Mouse (Mus musculus): ENCODE data around the gene 4931428L18Rik. TPM values are rescaled to one million over a fixed set of nuclear protein-coding genes. Genes with fewer than 3 reads are reported as not detected.

4931428L18Rik gene
- total RNA-seq, 4 experiments from 2014 or later = not detected

DNA sequence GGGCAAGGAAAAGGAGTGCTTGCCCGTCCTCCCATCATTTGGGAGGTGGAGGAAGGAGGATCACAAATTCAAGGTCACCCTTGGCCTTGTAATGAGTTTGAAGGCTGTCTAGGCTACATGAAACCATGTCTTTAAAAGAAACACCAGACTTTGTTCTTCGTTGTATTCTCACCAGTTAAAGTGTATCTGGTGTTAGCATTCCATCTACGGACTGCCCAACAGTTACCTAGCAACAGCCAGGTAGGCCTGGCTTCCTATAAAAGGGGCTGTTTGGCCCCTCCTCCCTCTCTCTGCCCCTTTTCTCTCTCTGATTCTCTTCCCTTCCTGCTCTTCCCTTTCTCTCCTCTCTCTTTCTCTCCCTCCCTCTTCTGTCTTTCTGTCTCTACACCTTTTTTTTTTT lies 71.9 kb downstream of the 4931428L18Rik start:
- no peak for DNase-seq

DNA sequence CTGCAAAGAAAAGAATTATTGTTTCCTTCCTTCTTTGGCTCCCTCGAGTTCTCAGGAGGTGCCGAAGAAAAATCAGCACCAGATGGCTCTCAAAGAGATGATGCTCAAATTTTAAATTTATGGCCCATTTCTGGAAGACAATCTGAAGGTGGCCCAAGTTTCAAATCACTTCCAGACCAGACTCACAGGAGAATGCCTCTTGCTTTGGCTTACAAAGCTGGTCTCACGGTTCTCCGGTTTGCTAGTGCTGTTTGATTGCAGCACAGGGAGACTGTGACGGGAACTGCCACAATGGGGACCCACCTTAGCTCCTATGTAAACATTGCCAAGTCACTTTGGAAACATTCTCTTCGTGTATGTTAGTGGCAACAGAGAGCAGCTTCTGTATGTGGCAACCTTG lies 72.8 kb downstream of the 4931428L18Rik start:
- no peak for DNase-seq

DNA sequence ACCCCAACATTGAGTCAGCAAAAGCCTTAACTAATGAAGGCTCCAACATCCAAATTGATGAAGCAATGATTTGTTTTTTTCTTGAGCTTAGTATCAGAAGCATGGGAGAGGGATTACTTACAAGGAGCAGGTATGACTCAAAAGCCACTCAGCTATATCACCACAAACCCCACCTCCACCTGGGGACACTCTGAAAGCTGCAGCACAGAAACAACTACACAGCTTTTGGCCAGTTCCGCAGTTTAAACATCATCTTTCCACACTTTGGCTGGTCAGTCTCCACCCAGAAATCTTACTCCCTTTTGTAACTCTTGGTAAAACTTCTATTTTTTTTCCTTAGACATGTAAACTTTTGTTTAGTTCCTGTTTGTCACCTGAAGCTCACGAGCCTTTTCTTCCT lies 78.9 kb downstream of the 4931428L18Rik start:
- DNase-seq = no peak

DNA sequence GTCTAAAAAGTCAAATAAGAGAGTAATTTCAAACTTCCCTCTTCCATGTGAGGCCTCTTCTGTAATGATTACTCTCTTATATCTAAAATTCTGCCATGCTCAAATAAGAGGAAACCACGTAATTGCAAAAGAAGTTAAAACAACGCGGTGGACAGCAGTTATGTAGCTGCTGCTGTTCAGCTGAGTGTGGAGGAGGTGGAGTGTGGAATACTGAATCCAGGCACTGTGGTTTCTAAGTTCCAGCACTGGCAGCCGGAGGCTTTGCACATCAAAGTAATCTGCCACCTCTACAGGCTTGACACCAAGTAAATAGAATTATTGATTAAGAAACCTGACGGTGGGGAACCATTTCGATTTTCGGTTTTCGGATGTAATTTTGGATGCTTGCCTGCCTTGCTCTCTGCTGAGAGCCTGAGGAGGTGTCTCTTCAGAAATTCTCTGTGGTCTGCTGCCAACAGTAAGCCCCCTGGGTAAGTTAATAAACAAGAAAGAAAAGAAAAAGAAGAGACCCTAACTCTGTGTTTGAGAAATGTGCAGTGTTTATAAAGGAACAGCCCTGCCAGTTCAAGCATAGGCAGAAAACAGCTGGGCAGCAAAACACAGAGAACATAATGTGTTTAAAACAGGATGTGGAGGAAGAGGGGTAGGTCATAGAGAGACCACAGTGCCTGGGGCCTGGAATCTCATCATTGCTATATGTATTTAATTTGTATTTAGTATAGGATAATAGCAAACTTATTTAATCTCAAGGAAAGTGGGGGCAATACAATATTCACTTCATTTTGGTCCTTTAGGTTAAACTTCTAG lies 80.0 kb downstream of the 4931428L18Rik start:
- no peak for DNase-seq

DNA sequence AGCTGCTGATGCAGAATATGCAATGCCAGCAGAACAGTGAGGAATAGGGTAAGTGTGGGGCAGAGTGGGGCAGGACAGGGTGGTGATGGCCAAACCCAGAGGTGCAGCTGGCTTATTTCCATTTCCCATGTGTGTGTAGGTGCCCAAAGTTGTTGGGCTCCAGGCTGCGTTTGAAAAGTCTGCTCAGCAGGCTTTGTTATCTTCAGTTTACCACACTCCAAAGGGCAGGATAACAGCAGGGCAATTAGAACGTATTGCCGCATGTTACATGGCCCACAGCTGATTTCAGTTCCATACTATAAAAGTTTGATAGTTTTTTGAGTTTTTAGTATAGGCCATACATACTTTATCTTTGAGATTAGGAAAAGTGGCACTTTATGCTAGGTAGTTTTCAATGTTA lies 84.1 kb downstream of the 4931428L18Rik start:
- DNase-seq = no peak

DNA sequence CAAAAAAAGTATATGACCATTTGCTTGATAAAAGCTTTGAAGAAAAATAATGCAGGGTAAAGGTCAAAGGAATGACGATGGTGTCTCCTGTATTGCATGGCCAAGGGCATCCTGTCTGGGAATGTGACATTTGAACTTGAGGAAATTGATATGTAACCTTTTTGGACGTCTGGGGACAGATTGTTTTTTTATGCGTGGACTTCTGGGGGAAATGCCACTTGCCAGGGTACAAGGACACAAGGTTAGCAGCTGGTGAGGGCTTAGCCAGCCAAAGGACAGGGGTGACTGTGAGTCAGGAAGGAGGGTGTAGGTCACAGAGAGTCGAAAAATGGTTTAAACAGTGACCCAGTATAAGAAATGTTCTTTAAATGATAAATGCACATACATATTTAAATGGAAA lies 109.0 kb downstream of the 4931428L18Rik start:
- DNase-seq = peak; percentile 69

DNA sequence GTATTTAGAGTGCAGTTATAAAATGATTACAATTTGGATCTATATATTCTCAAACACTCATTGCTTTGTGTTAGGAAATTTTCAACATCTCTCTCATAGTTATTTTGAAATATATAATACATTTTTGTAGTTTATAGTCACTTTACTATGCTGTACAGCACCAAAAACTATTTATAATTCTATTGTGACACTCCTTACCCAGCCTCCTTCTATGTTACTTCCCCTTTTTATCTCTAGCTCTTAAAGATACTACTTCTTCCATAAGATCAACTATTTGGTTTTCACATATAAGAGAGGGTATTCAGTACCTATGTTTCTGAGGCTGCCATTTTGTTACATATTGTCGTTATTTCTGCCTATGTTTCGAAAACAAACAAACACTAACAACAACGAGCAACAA lies 114.5 kb downstream of the 4931428L18Rik start:
- DNase-seq = no peak

DNA sequence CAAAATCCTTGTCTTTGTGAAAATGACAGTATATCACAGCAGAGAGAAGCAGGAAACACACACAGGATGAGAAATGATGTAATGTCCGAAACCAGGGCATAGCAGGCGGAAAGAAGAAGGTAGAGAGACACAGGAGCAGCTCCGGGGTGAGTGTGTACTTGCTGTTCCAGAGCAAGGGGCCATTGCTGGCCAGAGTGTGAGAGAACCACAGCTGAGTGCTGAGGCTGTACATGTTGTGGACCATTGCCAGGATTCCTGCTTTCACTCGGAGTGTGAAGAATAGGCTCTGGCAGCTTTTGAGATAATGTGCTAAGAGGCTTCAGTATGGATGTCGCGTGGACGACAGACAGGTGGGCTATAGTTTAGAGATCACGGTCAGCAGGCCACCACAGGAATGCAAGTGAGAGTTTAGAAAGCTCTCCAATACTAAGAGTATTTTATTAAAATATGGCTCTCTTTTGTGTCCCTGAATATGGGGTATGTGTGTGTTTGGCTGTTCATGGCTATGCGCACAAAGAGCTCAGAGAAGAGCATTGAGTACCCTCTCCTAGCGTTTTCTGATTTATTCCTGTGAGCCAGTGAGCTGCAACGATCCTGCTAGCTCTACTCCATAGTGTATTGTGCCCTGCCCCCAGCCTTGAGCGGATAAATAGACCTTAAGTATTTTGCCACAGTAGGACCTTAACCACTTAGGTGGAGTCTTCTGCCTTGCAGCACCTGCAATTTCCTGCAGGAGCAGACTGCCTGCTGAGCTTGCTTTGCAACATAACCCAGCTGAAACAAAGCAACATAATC lies 119.4 kb downstream of the 4931428L18Rik start:
- DNase-seq = no peak

DNA sequence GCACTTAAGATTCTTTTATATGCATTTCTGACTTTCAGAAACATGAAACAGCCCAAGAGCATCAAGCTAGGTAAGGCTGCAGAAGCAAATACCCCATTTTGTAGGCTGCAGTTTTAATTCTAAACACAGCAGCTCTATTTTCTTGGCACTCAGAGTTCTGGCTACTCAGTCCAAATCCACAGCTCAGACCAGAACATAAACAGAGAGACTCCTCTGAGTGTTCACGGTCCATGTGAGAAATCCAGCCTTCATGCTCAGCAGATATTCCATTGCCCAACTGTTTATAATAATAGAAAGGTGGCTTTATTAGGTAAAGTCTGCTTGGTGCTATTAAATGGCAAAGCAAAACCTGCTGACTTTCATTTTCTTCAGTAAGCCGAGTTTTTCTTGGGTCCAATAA lies 120.2 kb downstream of the 4931428L18Rik start:
- no peak for DNase-seq

DNA sequence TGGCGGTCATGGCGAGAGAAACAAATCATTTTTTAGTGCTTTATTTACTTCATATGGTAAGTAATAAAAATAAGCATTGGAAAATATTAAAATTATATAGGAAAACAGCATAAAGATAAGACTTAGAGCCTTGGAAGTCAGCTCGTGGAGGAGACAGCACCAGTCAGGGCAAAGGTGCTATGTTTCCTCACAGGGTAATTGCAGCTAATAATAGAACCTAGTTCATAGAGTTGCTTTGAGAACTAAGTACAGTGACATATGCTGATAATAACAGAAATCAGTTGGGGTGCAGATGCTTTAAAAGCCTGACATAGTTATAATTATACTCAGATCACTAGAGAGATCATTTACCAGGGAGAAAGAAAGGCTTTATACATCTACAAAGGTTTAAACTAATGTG lies 125.3 kb downstream of the 4931428L18Rik start:
- DNase-seq = no peak

DNA sequence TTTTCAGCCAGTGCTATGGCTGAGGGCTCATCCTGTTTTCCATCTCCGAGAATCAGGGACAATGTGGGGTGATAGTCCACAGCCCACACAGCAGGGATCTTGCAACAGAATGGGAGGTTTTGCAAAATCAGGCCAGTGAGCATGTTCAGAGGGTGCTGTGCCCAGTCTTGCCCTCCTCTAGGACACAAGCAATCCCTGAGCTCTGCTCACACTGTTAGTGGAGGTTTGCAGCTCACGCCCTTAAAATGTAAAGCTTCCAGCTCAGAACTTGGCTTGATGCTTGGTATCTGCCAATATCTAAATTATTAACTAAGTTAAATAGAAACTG lies 126.1 kb downstream of the 4931428L18Rik start:
- peak; percentile 18 for DNase-seq

DNA sequence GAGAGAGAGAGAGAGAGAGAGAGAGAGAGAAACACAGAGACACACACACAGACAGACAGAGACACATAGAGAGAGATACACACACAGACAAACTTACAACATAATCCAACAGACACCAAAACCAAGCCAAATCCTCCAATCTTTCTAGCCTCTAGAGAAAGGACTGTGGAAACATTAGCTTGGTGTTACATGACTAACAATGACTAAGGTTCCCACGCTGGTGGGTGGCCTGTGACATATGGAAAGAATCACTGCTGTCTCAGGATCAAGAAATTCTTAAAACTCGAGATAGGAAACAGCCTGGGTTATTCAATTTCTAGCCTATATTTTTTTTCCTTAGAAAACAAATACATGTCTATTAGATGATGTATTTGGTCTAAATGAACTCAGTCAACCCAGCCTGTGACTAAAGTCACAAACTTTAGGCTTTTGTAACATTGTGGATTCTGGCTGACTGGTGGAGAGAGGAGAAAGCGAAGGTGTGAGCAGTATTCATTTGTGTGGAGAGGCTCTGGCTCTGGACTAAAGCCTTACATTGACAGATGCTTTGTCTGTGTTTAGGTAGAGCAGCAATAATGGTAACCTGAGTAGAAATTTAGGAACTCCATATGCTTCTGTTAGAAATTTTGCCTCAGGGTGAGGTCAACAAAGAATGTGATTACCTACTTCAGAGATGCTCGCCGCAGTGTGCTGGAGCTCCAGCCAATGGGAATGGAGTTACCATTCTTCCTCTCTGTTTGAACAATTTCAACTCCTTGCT lies 126.6 kb downstream of the 4931428L18Rik start:
- DNase-seq = no peak

DNA sequence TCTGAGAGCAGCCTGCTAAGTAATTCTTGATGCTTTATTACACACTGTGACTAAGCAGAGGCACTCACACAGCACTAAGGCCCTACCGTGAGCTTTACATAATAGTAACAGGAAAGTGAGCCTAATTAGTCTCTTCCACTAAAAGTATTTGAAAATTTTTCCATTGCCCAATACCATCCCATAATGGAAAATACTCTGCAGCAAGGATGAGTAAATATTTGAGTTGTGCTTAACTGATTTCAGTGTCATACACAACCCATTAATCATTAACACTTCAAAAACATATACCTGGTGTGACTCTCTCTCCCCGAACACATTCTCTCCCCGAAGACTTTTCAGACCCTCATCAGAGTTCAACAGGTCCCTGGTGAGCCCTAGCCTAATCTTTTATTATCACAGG lies 127.7 kb downstream of the 4931428L18Rik start:
- no peak for DNase-seq

DNA sequence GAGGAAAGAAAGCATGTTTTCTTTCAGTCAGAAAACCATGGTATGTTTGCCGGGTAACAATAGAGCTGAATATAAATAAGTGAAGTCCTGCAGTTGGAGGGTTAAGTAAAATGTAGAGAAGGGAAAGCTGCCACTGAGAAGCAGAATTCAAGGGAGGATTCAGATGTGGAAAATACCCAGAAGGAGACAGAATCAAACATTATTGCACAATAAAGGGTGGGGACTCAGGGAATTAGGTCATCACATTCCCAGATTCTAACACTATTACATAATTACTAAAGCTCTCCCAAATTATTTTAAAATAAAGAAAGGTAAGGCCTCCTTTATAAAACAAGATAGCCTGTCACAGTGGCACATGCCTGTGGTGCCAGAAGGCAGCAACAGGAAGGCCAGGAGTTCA lies 128.5 kb downstream of the 4931428L18Rik start:
- no peak for DNase-seq

DNA sequence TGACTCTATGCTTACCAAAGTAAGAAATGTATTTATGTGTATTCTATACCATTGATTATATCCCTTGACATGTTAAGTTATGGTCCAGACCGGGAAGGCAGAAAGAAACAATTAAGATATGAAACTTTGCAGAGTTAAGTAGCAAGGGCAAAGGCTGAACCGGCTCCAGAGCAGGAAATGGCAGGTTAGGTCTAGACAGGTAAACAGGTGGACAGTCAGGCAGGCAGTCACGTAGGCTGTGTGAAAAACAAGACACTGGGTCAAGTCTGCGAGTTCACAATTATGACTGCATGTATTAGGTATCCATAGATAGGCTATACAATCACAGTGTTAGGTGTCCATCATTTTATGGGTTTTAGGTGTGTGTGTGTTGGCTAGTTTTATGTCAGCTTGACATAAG lies 133.8 kb downstream of the 4931428L18Rik start:
- no peak for DNase-seq

DNA sequence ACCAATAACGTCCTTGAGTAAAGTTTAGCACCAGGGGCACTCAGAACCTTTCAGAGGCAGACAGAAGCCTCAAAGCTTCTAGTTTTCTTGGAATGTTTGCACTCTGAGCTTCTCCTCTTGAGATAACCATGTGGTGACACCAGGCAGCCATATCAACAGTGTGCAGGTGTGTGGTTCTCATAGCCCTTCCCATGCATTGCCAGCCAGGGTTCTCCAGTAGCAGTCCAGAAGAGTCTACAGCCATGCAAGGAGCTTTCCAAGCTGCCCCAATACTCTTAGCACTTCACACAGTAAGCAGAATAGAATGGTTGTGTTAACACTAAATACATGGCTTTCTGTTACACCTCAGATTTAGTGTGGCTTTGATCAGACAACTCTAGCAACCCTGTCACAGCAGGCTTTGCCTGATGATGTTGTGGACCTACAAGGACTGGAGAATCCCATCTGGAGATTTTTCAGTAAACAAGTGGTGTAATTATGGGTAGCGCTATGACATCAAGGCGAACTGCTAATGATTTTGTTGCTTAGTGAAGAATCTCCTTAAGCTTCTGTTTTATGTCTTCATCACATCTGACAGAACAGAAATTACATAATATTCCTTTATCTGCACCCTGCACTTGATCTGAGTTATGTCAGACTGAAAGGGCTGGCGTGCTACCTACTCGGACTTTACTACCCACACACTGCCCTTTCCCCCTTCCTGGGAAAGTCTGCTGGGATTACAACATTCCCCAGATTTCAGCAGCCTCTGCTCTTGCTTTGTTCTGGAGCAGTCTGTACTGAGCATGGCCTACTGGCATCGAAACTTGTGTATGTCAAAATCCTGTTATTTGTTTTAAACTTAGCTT lies 149.7 kb downstream of the 4931428L18Rik start:
- DNase-seq = peak; percentile 24

DNA sequence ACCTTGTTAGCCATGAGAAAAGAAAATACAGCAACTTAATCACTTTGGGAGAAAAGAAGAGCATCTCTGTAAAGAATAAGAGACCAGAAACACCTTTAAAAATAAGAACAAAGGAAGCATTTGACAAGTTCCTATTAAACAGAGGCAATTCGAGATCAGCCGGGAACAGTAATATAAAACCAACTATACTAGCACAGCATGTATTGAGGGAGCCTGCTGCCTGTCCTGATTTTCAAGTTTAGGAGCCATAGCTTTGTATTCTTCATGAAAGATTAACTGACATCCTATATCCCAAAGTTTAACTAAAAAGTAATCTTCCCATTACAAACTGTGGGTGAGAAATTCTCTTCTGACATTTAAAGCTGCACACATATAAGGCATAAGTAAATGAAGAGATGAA lies 151.3 kb downstream of the 4931428L18Rik start:
- DNase-seq = no peak

DNA sequence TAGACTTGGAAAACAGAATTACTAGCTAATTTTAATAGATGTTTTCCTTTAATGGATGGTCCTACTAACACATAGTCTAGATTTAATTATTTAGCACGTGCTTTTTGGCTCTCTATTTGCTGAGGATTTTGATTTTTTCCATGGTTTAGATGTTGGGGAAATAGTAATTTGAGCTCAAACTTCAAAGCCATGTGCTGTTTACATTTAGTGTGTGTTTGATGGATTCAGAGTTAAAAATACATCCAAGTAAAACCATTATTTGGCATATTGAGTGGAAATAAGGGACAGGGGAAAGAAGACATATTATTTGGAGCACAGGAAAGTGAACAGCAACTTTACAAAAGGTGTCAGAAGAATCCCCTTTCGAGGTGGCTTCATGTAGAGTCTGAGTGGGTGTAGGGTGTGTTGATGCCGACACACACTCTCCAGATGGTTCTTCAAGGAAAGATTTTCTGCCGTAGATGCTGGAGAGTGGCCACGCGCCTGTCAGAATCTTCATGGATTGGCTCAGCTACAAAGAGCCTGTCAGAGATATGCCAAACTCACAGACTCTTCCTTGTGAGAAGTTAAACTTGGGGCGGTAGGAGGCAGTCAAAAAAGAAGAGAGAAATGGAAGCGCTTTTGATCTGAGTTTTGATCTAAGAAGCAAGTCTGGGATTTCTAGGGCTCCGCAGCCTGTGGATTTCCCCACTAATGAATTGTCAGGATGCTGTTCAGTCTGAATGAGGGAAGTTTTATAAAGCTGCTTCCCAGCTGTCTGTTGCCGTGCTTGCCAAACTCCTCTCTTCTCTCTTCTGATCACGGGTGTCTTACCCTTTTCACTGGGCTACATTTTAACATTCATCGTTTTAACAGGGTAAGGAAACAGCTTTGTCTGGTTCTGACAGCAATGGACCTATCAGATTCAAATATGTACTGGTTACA lies 157.4 kb downstream of the 4931428L18Rik start:
- no peak for DNase-seq

DNA sequence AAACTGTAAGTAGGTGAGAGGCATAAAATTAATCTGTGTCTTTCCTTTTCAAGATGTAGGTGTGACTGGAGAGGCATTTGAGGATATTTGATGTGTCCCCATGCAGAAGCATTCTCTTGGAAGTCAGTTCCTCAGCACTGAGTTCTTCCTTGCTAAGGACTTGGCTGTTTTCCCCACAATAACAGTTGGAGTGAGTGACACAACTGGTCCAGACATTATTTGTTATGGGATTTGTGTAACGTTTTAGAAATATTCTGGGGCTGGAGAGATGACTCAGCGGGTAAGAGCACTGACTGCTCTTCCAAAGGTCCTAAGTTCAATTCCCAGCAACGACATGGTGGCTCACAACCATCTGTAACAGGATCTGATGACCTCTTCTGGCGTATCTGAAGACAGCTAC lies 162.7 kb downstream of the 4931428L18Rik start:
- DNase-seq = no peak

DNA sequence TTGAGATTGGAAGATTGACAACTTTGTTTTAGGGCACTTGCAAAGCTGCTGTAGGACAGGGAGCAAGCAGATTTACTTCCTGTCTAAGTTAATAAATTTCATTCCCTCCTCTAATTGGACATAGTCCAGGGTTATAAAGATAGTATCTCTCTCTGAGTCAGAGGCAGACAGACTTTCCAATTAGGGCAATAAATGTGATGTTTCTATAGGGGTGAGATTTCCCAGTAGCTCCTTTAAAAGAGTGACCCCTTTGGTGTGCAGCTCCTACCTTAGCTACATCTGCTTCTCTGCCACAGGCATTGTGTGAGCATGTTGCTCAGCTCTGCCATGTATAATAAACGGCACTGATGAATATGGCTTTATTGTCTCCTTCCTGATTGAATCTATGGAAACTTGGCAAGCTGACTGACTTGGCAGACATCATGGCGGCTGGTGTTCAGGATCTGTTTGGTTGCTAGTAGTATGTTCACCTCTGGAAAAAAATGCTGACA lies 163.6 kb downstream of the 4931428L18Rik start:
- no peak for DNase-seq

DNA sequence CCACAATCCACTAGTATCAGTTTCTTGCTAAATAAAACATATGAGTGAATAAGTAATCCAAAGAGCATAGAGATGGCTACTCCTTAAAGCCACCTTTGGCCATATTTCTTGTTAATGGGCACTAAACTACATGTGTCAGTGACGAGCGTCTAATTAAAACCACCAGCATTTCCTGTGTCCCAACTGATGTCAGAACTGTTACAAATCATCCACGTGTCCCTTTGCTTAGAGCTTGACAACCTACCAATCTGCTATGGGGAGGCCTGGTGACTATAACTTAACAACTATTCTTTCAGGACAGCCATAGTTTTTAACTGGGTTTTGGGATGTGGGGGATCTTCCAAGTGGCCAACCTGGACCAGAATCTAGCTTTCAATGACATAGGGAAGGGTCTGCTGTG lies 164.3 kb downstream of the 4931428L18Rik start:
- DNase-seq = no peak
